Mouse (Mus musculus): ENCODE measurements around the gene Mdga2.

DNA sequence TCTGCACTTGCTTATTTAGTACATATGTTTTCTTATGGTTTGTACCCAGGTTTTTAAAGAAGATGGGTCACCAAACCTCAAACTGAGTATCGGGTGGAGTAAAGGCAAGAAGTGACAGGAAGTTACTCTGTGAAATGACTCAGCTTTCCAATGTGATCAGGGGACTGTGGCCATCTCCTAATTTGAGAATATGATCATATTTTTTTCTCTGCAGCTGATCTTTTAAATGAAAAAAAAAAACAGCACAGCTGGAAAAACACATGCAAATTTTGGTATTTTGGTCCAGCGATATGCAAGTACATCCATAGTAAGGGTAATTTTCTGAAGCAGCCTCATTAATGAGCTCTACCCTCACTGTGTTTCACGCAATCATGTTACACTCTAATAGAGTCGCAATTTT lies 212.0 kb downstream of the Mdga2 start:
- no peak for TF ChIP-seq POLR2A (IDR thresholded peaks at IDR 0.05; ENCODE audit: low read depth, low read length)
- no peak for TF ChIP-seq CTCF (IDR thresholded peaks at IDR 0.05; ENCODE audit: extremely low read depth, insufficient read length, insufficient replicate concordance, low read depth, low read length)

All from small intestine, adult 2 months (tissue).